Mouse (Mus musculus) retina, adult 2 months (tissue): Measurements from ENCODE around the gene Ociad1.
"Not testable (repeated sequence)": the region's sequence is repeated elsewhere in the genome, so short reads cannot be mapped to it uniquely, and the experiment has no call there.

Experiments
- DNase-seq: peaks from one replicate; pipeline ENCODE4 v3.0.0-alpha.2; 2012; ENCODE audit warnings: low read depth, low spot score

The Ociad1 gene

DNA sequence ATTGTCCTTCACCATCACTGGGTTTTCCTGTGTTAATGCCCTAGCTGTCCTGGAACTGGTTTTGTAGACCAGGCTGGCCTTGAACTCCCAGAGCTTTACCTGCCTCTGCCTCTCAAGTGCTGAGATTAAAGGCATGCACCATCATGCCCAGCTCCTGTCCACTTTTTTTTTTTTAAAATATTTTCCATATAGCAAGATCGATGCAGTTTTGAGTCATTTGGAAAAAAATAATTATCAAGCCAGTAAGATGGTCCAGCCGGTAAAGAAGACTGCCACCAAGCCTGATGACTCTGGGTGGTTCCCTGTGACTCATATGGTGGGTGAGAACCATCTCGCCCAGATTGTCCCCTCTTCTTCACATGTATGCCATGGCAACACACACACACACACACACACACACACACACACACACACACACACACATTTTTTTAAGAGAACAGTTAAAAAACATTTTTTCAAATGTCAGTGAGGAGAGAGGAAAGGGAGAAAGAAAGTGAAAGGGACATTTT is 7.1 kb upstream of the Ociad1 start:
- DNase-seq: no peak

DNA sequence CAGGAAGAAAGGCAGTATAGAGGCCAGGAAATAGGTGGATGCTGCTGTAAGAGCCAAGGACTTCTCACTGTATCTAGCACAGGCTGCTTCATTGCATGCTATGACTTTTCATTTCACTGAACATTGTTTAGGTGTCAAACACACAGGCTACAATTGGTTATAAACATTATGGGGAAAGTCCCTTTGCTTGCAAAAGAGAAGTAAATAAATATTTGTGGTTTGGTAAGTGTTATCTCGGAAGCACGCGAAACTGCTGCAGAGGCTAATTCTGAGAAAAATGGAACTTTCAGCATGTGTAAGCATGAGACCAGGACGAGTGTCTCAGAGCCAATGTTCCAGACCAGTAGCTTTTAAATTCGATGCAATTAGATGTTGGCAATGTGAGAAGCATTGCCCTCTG is 6.0 kb upstream of the Ociad1 start:
- no peak for DNase-seq

DNA sequence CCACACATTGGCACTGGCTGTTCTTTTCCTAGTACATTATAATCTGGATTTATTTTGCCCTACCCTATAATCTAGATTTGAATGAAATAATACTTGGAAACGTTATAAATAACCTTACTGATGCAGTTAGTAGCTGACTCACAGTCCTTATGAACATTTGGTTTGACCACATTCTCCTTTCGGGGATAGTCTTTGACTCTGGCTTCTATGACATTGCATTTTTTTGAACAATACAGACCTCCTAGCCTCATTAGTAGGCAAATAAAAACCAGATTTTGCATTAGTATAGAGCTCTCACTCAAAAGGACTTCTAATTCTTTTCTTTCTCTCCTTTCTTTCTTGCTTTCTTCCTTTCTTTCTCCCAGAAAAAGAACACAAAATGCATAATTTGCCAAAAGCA is 2.7 kb upstream of the Ociad1 start:
- DNase-seq: no peak

DNA sequence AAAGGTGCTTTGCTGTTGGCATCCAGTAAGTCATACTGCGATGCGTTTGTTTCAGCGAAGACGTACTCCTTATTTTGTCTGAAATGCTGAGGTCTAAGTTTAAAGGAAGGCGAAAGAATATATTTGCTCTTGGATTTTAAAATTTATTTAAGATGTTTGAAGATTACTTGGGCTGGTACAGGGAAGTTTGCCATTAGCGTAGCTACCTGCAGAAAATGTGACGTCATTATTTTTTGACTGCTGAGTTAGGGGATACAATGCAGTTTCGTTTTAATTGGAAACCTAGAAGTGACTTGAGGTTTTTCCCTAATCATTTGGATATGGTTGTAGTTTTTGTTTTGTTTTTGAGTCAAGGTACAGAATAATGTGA is 859 bp downstream of the Ociad1 start:
- DNase-seq: no peak

DNA sequence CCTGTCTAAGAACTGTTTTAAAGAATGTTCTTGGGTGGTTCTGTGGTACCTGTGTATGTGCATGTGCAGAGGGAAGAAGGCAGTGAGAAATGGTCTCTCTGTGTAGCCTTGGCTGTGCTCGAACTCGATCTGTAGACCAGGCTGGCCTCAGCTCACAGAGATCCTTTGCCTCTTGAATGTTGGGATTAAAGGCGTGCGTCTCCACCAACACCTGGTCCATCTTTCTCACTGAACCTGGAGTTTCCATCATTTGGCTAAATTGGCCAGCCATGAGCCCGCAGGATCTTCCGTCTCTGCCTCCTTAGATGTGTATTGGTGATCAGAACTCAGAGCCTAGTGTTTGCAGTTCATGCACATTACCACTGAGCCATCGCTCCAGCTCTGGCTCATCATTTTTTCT is 2.4 kb downstream of the Ociad1 start:
- DNase-seq: no peak

DNA sequence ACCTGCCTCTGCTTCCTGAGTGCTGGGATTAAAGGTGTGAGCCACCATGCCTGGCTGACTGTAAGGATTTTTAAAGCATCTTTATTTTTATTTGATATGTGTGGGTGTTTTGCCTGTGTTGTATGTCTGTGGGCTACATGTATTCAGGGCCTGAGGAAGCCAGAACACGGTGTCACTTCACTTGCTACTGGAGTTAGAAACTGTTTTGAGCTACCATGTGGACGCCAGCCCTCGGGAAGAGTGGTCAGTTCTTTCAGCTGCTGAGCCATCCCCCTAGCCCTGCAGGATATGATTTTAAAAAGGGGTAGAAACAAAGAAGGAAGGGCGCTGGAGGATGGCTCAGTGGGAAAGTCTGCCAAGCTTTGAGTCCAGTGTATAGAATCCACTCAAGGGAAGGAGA is 3.3 kb downstream of the Ociad1 start:
- no peak for DNase-seq

DNA sequence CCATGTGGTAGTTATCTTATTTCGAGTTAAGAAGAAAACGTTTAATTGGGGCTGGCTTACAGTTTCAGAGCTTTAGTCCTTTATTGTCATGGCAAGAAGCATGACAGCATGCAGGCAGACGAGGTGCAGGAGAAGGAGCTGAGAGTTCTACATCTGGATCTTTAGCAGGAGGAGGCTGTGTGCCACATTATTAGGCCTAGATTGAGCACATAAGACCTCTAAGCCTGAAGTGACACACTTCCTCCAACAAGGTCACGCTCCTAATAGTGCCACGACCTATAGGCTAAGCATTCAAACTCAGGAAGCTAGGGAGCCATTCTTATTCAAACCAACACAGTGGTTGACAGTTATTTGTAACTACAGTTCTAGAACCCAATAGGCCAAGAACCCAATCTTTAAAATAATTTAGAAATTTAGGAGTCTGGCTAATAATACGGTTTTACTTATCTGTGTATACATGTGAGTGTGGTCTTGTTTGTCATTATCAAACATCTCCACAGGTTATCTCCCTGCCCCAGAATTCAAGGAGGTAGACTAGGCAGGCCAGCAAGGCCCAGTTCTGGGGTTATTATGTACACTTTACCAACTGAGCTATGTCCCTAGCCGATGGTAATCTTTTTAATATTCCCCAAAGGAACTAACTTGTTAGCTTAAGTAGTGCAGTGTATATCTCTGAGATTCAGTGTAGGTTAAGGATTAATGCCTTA is 9.2 kb downstream of the Ociad1 start:
- DNase-seq: peak; percentile 54

DNA sequence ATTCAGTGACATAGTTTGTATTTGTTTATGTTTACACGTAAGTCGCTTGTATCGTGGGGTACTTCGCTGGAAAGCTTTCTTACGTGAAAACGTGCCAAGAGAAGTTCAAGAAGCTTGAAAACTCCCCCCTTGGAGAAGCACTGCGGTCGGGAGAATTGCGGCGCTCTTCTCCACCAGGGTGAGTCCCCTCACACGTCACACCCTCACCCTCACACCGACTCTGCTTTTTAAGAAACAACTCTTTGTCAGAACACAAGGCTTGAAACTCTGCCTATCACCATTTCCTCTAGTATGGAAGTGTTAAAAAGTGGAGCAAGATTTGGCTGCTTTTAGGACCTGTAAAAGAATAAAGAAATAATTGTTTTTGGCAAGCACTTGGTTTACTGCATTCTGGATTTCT is 11.9 kb downstream of the Ociad1 start:
- DNase-seq: no peak

DNA sequence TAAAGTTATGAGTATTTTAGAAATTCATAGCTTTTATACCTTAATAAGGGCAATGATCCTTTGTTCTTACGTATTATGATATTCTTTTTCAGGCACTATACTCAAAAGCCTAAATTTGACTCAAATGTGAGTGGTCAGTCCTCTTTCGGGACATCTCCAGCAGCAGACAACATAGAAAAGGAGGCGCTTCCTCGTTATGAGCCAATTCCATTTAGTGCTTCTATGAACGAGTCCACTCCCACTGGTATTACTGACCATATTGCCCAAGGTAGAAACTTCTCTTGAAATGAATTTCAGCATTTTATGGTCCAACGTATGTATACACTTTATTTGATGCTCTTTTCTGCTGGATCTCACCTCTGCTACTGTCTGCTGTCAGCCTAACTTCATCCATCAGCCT is 13.9 kb downstream of the Ociad1 start:
- no peak for DNase-seq

DNA sequence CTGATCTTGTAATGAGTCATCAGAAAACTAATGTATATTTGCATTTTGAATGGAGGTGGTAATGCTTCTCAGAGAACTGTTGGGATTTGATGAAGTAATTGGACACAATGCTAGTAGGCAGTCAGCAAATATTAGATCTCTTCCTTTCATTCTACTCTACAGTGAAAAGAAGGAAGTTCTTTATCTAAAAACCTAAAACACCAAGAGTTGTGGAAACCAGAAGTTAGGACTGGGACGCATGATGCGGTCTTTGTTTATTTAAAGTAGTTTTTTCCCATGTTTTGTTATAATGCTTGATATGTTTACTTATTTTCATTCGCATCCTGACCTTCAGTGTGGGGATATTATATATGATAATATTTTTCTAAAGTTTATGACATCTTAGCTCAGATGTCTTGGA is 14.7 kb downstream of the Ociad1 start:
- no peak for DNase-seq

DNA sequence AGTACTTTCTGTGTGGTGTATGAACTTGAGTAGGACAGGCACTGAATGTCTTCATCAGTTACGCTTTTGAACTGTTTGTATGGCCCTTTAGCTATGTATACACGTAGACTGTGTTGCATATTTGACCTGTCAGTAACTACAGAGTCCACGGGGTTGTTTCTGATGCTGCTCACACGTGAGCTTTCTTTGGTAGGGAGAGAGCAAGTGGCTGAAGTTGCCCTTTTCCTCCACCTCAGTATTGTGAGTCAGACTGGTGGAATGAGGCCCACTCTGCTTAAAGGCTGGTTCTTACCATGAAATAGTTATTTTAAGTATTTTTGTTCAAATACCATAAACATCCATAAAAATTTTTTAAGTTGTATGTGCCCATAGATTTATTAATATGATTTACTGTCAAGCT is 16.9 kb downstream of the Ociad1 start:
- DNase-seq: no peak

DNA sequence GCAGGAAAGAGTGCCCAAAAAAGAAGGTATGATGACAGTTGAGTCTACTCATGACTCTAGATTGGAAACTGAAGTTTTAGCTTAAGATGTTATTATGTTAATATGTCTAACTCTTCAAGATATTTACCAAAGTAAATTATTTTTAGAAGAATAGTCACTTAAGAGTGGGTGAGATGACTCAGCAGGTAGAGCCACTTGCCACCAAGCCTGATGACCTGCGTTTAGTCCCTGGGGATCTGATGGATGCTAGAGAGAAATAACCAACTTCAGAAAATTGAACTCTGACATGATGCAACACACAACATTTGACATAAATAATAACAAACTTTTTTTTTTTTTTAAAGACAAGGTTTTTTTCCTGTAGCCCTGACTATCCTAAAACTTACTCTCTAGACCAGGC is 17.8 kb downstream of the Ociad1 start:
- DNase-seq: no peak

DNA sequence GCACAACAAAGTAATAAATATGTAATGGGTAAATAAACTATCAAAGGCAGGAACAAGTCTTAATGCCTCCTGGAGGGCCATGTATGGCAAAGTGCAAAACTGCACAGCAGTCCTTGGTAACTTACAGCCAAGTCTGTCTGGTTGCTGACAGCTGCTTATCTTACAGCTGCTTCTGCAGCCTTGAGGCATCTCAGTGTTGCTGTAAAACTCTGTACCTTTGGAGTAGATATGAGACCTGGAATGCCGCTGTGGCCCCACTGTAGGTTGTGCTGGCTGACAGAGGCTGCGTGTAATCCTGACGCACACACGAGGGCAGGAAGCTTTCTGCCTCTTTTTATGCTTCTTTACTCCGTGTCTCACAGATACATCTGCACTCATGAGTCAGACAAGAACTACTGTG is 18.9 kb downstream of the Ociad1 start:
- no peak for DNase-seq

DNA sequence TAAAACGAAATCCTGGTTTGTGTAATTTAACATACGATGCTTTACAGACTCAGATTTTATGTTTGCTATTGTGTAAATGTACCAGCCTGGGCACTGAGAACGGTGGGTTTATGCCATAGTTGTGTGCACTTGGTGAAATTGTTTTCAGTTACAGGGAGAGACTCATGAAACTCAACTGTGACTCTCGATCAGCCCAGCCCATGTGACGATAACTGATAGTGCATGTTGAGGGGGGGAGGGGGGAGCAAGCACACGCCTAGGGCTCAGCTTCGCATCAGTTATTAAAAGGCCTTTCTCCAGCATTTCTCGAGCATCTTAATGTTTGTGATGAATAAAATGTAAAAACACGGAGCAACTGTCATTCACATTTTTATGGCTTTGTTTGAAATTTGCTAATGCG is 21.0 kb downstream of the Ociad1 start:
- DNase-seq: no peak

DNA sequence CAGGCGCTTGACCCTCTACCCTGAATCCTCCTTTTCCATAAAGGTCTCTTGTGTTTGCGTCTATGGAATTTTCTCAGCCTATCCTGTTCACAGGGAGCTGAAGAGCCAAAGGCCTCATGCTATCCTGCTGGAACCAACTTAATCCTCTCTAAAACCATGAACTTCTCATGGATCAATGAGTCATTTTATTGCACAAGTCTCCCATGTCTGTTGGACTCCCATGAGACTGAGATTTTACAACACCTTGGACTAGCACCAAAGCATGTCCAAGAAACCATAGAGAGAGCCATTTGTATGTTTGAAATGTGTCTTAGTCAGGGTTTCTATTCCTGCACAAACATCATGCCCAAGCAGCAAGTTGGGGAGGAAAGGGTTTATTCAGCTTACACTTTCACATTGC is 22.1 kb downstream of the Ociad1 start:
- DNase-seq: no peak

DNA sequence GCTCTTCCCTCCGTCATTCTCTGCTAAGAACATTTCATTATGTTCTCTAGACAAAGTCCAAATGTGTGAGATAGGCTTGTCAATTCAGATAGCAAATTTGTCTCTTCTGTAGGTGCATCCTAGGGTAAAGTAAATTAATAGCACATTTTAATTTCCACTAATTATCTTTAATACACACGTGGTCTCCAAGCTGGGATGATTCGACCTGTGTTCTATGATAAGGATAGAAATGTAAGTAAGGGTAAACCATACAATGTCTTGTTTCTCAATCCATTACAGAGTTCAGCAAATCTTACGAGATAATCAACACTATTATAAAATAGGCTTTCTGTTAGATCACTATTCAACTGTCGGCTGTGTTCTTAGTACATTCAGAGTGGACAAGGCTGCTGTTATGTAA is 26.7 kb downstream of the Ociad1 start:
- DNase-seq: no peak

DNA sequence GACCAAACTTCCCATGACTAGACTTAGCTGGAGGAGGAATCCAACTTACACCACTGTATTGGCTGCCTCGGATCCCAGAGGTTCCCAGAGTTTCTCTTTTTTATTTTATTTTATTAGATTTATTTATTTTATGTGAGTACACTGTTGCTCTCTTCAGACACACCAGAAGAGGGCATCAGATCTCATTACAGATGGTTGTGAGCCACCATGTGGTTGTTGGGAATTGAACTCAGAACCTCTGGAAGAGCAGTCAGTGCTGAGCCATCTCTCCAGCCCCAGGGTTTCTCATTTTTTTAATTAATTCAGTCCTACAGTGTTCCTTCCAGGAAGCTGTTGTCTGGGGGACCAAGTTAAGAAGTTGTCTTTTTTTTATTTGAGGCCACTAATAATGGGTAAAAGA is 30.1 kb downstream of the Ociad1 start:
- DNase-seq: not testable (repeated sequence)

DNA sequence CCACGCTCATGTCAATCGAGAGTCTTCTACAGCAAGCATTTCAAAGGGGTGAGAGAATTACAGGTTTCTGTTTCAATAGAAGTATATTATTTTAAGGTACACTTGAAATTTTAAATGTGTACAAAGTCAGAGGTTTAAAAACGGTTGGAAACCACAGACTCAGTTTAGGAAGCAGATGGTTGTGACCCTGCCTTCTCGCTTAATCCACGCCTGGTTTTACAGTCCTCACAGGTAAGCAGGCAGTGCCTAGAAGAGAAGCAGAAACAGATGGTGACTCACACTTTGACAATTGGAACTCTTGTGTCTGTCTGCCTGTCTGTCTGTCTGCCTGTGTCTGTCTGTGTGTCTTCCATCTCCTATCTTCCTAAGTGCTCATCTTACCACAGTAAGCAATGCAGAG is 31.0 kb downstream of the Ociad1 start:
- no peak for DNase-seq

DNA sequence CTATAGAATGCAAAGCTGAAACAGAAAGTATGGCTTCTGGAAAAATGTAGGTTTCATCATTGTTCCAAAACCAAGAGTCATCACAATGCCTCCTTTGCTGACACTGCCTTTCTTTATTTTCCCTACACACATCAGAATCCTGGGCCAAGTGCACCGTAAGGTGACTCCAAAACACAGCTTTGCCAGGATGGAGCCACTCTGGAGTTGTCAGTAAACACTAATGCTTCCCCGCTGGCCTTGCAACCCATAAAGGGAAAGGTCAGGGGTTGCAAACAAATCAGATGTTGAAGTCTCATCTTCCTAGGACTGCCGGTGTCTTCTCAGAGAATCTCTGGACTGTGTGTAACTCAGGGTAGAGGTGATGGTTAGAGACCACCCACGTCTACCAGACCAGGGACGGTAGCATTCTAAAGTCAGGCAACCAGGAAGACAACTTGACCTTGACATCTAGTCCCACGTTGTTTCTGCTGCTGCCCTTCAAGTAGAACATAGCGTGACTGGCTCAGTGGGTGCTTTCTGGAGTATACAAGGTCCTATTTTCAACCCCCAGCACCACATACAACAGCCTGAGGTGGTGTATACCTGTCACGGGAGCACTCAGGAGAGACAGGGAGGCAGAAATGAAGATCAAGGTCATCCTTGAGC is 32.1 kb downstream of the Ociad1 start:
- DNase-seq: no peak

DNA sequence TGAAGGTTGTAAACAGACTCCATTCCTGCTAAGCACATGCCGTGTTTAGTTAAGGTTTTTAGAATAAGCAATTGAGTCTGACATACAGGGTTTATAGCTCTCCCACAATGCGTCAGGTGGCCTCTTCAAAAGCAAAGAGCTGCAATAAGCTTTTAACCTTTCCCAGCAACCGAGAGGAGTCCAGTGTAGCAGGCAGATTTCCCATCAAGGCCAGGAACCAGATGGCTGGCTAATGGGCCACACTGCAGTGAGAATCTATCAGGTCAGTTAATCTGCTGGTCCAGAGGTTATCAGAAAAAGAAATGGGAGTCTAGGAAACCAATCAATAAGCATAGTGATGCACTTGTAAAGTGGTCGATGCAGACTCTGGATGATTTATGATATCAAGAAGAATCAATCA is 38.4 kb downstream of the Ociad1 start:
- DNase-seq: no peak

DNA sequence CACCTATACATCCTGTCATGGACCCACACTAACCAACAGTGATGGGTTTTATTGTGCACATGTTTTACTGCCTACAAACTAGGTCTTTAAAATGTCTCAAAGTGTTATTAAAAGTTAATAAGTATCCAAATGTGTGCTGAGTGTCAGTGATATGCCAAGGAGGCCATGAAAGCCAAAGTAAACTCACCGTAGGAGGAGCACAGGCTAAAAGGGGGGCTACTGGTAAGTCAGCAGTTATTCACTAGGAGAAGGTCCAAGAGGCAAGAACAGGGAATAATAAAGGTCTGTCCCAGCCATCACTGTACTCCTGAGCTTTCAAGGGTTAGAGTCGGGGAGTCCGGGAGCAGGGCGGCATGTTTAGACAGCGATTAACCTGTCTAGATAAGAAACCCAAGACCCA is 43.9 kb downstream of the Ociad1 start:
- no peak for DNase-seq

DNA sequence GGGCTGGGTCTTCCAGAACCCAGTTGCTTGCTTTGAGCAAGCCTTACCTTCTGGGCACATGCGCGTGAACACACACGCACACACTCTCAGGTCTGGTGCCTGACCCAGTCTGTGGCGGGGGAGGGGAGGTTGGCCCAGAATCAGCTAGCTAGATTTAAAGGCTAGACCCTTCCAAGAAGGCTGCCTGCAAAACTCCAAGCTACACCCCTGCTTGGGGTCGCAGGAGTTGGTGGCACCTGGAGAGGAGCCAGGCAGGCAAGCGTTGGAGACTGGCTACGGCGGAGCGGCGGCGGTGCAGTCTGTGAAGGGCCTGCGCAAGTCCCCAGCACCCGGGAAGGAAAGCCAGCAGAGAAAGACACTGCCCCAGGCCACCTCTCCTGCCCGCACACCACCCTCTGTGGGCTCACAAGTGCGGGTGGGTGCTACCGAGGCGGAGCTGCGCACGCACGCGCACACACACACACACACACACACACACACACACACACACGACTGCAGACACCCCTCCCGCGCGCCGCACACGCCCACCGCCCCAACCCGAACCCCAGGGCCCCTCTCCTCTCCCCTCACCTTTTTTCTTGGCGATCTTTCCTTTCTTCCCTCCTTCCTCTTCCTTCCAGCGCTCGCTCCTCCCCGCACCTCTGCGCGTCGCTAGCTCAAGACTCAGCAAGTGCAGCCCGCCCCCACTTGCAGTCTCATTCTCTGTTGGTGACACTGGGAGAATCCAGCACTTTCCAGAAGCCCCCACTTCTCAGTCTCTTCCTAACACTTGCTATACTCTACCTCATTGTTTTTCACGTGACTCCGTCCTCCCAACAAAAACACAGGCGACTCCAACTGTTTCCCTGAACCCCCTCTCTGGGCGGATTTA is 45.6 kb downstream of the Ociad1 start:
- no peak for DNase-seq

DNA sequence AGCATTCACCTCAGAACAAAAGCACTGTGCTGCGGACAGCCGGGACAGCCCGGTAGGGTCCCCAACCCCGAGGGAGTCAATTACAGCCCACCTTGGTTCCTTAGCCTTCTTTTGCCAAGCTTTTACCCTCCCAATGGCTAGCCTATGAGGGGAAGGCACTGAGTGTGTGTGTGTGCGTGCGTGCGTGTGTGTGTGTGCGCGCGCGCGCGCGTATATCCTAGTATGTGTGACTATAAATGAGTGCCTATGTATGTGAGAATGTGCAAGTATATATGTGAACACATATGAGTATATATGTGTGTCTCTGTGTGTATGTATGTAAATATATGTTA is 46.2 kb downstream of the Ociad1 start:
- DNase-seq: no peak
